Comparison of ENCODE assay signal across 25 mouse cellular contexts in the genomic region with DNA sequence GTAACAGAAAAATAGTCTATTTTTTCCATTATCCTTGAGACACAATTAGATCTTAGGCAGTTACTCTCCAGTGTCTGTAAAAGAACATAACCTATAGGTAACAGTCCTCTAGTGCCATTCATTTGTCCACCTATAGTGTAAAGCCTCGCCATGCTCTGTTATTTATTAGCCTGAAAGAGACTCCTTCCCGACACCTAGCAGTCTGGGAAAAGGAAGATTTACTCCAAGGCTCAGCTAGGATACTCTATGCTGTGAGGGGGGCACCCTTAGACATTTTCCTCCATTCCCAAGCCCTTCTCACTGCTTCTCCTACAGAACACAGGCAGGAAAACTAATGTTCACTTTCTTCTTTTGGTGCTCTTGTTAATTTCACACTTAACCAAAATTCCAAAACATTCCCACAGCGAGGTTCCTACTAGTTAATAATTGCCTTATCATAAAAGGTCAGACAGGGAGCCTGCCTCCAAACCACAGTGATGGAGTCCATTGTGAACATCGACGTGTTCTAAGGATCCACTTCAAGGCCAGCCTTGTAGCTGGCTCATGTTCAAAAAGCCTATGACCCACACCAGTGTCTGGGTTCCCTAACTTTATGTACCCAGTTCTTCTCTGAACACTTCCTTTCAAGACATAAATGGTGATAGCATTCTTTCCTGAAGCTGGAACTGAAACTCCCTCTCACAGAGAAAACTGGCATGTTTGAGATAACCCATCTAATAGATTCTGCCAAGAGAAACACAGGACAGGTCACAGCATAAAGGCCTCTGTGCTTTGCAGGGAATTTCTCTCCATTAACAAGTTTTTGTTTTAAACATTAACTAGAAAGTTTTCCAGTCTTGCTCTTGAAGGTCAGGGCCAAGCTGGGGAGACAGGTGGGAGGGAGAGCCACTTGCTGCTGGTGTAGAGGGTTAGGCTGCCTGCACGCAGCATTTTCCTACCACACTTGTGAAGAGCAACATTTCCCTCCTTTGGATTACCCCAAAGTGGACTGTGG. TPM values are rescaled to one million over a fixed set of nuclear protein-coding genes. Genes with fewer than 3 reads are reported as not detected.
DNase-seq lines count a peak whose midpoint lies in the region; ATAC-seq lines count a peak whose summit lies in the region.
"Had no signal": no experiment of that assay in that cellular context is flagged by ENCODE, and none has a peak within 500 bp of the region (broad histone marks: within the 10 kb centered on the region; RNA-seq: fewer than 3 reads in every experiment).

No protein-coding gene starts in this region.

- no peaks in the 10 kb centered on the region for H3K4me1 ChIP-seq in limb, embryonic 12.5 days (replicated peaks)
- H3K4me1 ChIP-seq in limb, embryonic 10.5 days: no peaks in the 10 kb centered on the region
- H3K4me1 ChIP-seq in intestine, embryonic 16.5 days (ENCODE audit: control insufficient read depth, insufficient read depth, low read length): no peaks in the 10 kb centered on the region
- H3K4me1 ChIP-seq in midbrain, embryonic 11.5 days (ENCODE audit: control insufficient read depth, insufficient read depth, low read length): no peaks in the 10 kb centered on the region
- H3K4me1 ChIP-seq: embryonic facial prominence, embryonic 12.5 days; hindbrain, embryonic 15.5 days; midbrain, embryonic 15.5 days had no signal

- ATAC-seq in limb, embryonic 12.5 days (ENCODE audit: insufficient number of reproducible peaks, insufficient read depth, low FRiP score, low TSS enrichment, low read depth): no peak
- ATAC-seq in intestine, embryonic 16.5 days: peak; percentile 69
- ATAC-seq in midbrain, embryonic 11.5 days (ENCODE audit: low FRiP score): no peak
- ATAC-seq in monocyte, adult 5-6 weeks (replicated peaks; ENCODE audit: insufficient number of reproducible peaks, low FRiP score, low TSS enrichment, poor library complexity, severe bottlenecking): no peak
- no peak for ATAC-seq in megakaryocyte progenitor cell, adult 5-6 weeks (replicated peaks; ENCODE audit: poor library complexity)
- ATAC-seq: forebrain, embryonic 14.5 days; midbrain, embryonic 15.5 days had no signal

- no peak for DNase-seq in limb, embryonic 10.5 days (ENCODE audit: low spot score)
- peak; percentile 90 for DNase-seq in kidney, adult 9 months
- DNase-seq in kidney, postnatal 25 days: peak; percentile 65 to 89
- no peak for DNase-seq in midbrain, embryonic 11.5 days (ENCODE audit: low spot score, missing footprints)
- DNase-seq: cerebellum, adult 9-10 months; gastrocnemius, postnatal 14 days; heart, adult 2 months; heart, postnatal 4 days; liver; lung, adult 18-20 months had no signal

- 75% methylated on average over 6 of the region's 6 CpGs for WGBS in limb, embryonic 12.5 days
- WGBS in limb, embryonic 10.5 days: 75% methylated on average over 6 of the region's 6 CpGs
- 47% methylated on average over 6 of the region's 6 CpGs for WGBS in intestine, embryonic 16.5 days
- 79% methylated on average over 6 of the region's 6 CpGs for WGBS in midbrain, embryonic 11.5 days

- H3K27me3 ChIP-seq in limb, embryonic 12.5 days: no peaks in the 10 kb centered on the region
- no peaks in the 10 kb centered on the region for H3K27me3 ChIP-seq in limb, embryonic 10.5 days (ENCODE audit: low read depth, poor library complexity, severe bottlenecking)
- H3K27me3 ChIP-seq in intestine, embryonic 16.5 days (replicated peaks; ENCODE audit: control insufficient read depth, insufficient read depth, low read length): no peaks in the 10 kb centered on the region
- H3K27me3 ChIP-seq in midbrain, embryonic 11.5 days (ENCODE audit: control insufficient read depth, insufficient read depth, low read length): no peaks in the 10 kb centered on the region
- H3K27me3 ChIP-seq: CH12.LX; embryonic facial prominence, embryonic 12.5 days; hindbrain, embryonic 15.5 days; midbrain, embryonic 15.5 days had no signal

- peak overlapping the region; percentile 45; the same call in 1 of the 2 replicates for H3K27ac ChIP-seq in limb, embryonic 12.5 days
- H3K27ac ChIP-seq in limb, embryonic 10.5 days: no peak overlapping the region
- H3K27ac ChIP-seq in intestine, embryonic 16.5 days (ENCODE audit: low read length): no peak overlapping the region
- H3K27ac ChIP-seq in midbrain, embryonic 11.5 days (ENCODE audit: low read depth, low read length): no peak overlapping the region
- H3K27ac ChIP-seq: embryonic facial prominence, embryonic 12.5 days; heart, adult 2 months; hindbrain, embryonic 15.5 days; midbrain, embryonic 15.5 days had no signal

- no peak overlapping the region for H3K4me2 ChIP-seq in limb, embryonic 12.5 days
- no peak overlapping the region for H3K4me2 ChIP-seq in intestine, embryonic 16.5 days (ENCODE audit: low read depth, low read length)
- H3K4me2 ChIP-seq in midbrain, embryonic 11.5 days: no peak overlapping the region
- H3K4me2 ChIP-seq: embryonic facial prominence, embryonic 12.5 days; hindbrain, embryonic 15.5 days; midbrain, embryonic 15.5 days had no signal

- no peak overlapping the region for H3K4me3 ChIP-seq in limb, embryonic 12.5 days (replicated peaks)
- H3K4me3 ChIP-seq in limb, embryonic 10.5 days: no peak overlapping the region
- no peak overlapping the region for H3K4me3 ChIP-seq in intestine, embryonic 16.5 days (ENCODE audit: low read length)
- H3K4me3 ChIP-seq in midbrain, embryonic 11.5 days (ENCODE audit: low read depth, low read length): no peak overlapping the region
- H3K4me3 ChIP-seq: embryonic facial prominence, embryonic 12.5 days; erythroblast, embryonic 14.5 days; heart, adult 2 months; hindbrain, embryonic 15.5 days; midbrain, embryonic 15.5 days had no signal

- no peaks in the 10 kb centered on the region for H3K36me3 ChIP-seq in limb, embryonic 12.5 days
- no peaks in the 10 kb centered on the region for H3K36me3 ChIP-seq in limb, embryonic 10.5 days
- H3K36me3 ChIP-seq in intestine, embryonic 16.5 days (ENCODE audit: control insufficient read depth, insufficient read depth, low read length): no peaks in the 10 kb centered on the region
- no peaks in the 10 kb centered on the region for H3K36me3 ChIP-seq in midbrain, embryonic 11.5 days (ENCODE audit: control insufficient read depth, insufficient read depth, low read length)
- H3K36me3 ChIP-seq: embryonic facial prominence, embryonic 12.5 days; hindbrain, embryonic 15.5 days; midbrain, embryonic 15.5 days had no signal

- H3K9ac ChIP-seq in limb, embryonic 12.5 days (replicated peaks): no peak overlapping the region
- no peak overlapping the region for H3K9ac ChIP-seq in intestine, embryonic 16.5 days (ENCODE audit: low read depth, low read length)
- H3K9ac ChIP-seq in midbrain, embryonic 11.5 days (ENCODE audit: low read length): no peak overlapping the region
- H3K9ac ChIP-seq: embryonic facial prominence, embryonic 12.5 days; hindbrain, embryonic 15.5 days; midbrain, embryonic 15.5 days had no signal

- H3K9me3 ChIP-seq in limb, embryonic 12.5 days: no peaks in the 10 kb centered on the region
- H3K9me3 ChIP-seq in limb, embryonic 10.5 days (replicated peaks): no peaks in the 10 kb centered on the region
- no peaks in the 10 kb centered on the region for H3K9me3 ChIP-seq in intestine, embryonic 16.5 days (ENCODE audit: control insufficient read depth, low read length)
- no peaks in the 10 kb centered on the region for H3K9me3 ChIP-seq in midbrain, embryonic 11.5 days (ENCODE audit: control insufficient read depth, low read length)
- H3K9me3 ChIP-seq: embryonic facial prominence, embryonic 12.5 days; hindbrain, embryonic 15.5 days; midbrain, embryonic 15.5 days had no signal

RNA-seq across cellular contexts. Expression of gene Pkhd1, which starts 35.9 kb away (rescaled TPM):
- 0.11 TPM in 1 of 2 replicates, not detected in the other for polyA plus RNA-seq in limb, embryonic 12.5 days (2016; fragmentation: Nextera tagmentation; extraction: Ambion mirVana)
- polyA plus RNA-seq in limb, embryonic 10.5 days (2016; fragmentation: Nextera tagmentation; extraction: Ambion mirVana): 0.04 TPM in 1 of 2 replicates, not detected in the other
- polyA plus RNA-seq in intestine, embryonic 16.5 days (2015; fragmentation: Nextera tagmentation; extraction: Ambion mirVana): 0.33 and 0.45 TPM in 2 replicates
- polyA plus RNA-seq in midbrain, embryonic 11.5 days (2014; fragmentation: Nextera tagmentation; extraction: Ambion mirVana): not detected in 2 replicates
- not detected in 3 replicates for total RNA-seq in monocyte, adult 5-6 weeks (2017)
- total RNA-seq in megakaryocyte progenitor cell, adult 5-6 weeks (2015): not detected in 2 replicates
- not detected in 2 replicates for total RNA-seq in megakaryocyte progenitor cell, adult 5-6 weeks (2017)
- total RNA-seq: CH12.LX; common myeloid progenitor, adult 5-6 weeks; heart, adult 2 months; heart, postnatal 4 days; megakaryocyte, adult 5-6 weeks; MEL; neutrophil, adult 5-6 weeks had no signal
- polyA plus RNA-seq: embryonic facial prominence, embryonic 12.5 days; erythroblast, embryonic 14.5 days; forebrain, embryonic 14.5 days; heart, adult 2 months; heart, embryonic 14.5 days had no signal

Comparison
In these comparisons a context has a peak if more than half of its experiments do, and no peak if none do; other contexts are left out.
1. DNase-seq: peak in kidney, adult 9 months (single experiment) and kidney, postnatal 25 days (2 of 2); none in limb, embryonic 10.5 days (single experiment) and midbrain, embryonic 11.5 days (single experiment).